Mouse (Mus musculus) olfactory bulb, adult 2 months (tissue): ENCODE results near the gene Exd1. TPM values are rescaled to one million over a fixed set of nuclear protein-coding genes. Genes with fewer than 3 reads are reported as not detected.

Source experiments
- H3K27ac ChIP-seq: fragments of 200-500 bp; 2 replicates; pipeline ENCODE4 v1.5.1; 2012; ENCODE audit warnings: low read depth, low read length; ENCODE audit not compliant: insufficient read depth
- H3K4me1 ChIP-seq: fragments of 200-500 bp; 2 replicates; pipeline ENCODE4 v1.6.1; 2012; ENCODE audit warnings: low read length; ENCODE audit not compliant: control insufficient read depth, insufficient read depth
- H3K4me3 ChIP-seq: fragments of 200-500 bp; 2 replicates; pipeline ENCODE4 v1.5.1; 2012; ENCODE audit warnings: mild to moderate bottlenecking, low read depth, low read length, moderate library complexity; ENCODE audit not compliant: insufficient read depth
- CTCF ChIP-seq: fragments of 200-500 bp; IDR thresholded peaks from 2 replicates; pipeline ENCODE4 v1.5.1; 2012; ENCODE audit warnings: low read depth, mild to moderate bottlenecking, low read length, moderate library complexity; ENCODE audit not compliant: insufficient read depth
- POLR2A ChIP-seq: fragments of 200-500 bp; IDR thresholded peaks from 2 replicates; pipeline ENCODE4 v1.6.1; 2012; ENCODE audit warnings: mild to moderate bottlenecking, low read depth, low read length, moderate library complexity; ENCODE audit not compliant: insufficient read depth
- WGBS: fragments of 180-500 bp; shearing (Covaris S2); methylation state at CpG from one replicate; pipeline ENCODE4 v1.1.7; 2018; 5-methylcytosine and 5-hydroxymethylcytosine counted together
- polyA plus RNA-seq: library from polyadenylated mRNA; stranded (reverse); fragments of >200 nt; gene quantifications from 2 replicates; pipeline ENCODE4 v1.2.4, GENCODE M21; 2012; ENCODE audit warnings: low replicate concordance; ENCODE audit not compliant: missing spikeins, insufficient read depth, insufficient read length

Exd1 gene
- polyA plus RNA-seq, 1 experiment, result not detected

GRCm38 (mm10) chr2:119583439-119583838 lies 36.0 kb upstream of the Exd1 start:
- H3K4me3 ChIP-seq, result no peak overlapping the region
- H3K27ac ChIP-seq, result peak overlapping the region; percentile 91
- no peak for TF ChIP-seq POLR2A
- whole genome bisulfite sequencing, result 28% methylated on average over 2 of the region's 2 CpGs
- peaks cover 8% of the 10 kb centered on the region for H3K4me1 ChIP-seq

GRCm38 (mm10) chr2:119581571-119581970 lies 34.1 kb upstream of the Exd1 start:
- TF ChIP-seq CTCF, result no peak
- TF ChIP-seq POLR2A, result no peak
- Histone ChIP-seq H3K27ac (no peak overlapping the region), H3K4me3 (no peak overlapping the region), H3K4me1 (peaks cover 8% of the 10 kb centered on the region)
- 94% methylated on average over 3 of the region's 3 CpGs for WGBS

GRCm38 (mm10) chr2:119572471-119572870 lies 25.0 kb upstream of the Exd1 start:
- TF ChIP-seq POLR2A (no peak), CTCF (no peak)
- WGBS, result 92% methylated on average over 1 of the region's 1 CpGs
- no peak overlapping the region for H3K4me3 ChIP-seq
- H3K27ac ChIP-seq, result no peak overlapping the region
- no peaks in the 10 kb centered on the region for H3K4me1 ChIP-seq

- Histone ChIP-seq H3K4me1 (no peaks in the 10 kb centered on the region), H3K27ac (no peak overlapping the region), H3K4me3 (no peak overlapping the region)
- TF ChIP-seq CTCF (no peak), POLR2A (no peak)
- 79% methylated on average over 7 of the region's 7 CpGs for WGBS
Measured at GRCm38 (mm10) chr2:119566182-119566855, 18.9 kb upstream of the Exd1 start.

- H3K4me1 ChIP-seq, result no peaks in the 10 kb centered on the region
- no peak overlapping the region for H3K4me3 ChIP-seq
- no peak overlapping the region for H3K27ac ChIP-seq
- TF ChIP-seq POLR2A, result no peak
- WGBS, result 91% methylated on average over 4 of the region's 4 CpGs
Measured at GRCm38 (mm10) chr2:119565284-119565683, 17.9 kb upstream of the Exd1 start.

- no peak for TF ChIP-seq POLR2A
- TF ChIP-seq CTCF, result no peak
Measured at GRCm38 (mm10) chr2:119561794-119562193, 14.4 kb upstream of the Exd1 start.

GRCm38 (mm10) chr2:119558737-119559340 lies 11.4 kb upstream of the Exd1 start:
- no peak for TF ChIP-seq POLR2A
- TF ChIP-seq CTCF, result no peak
- H3K27ac ChIP-seq, result no peak overlapping the region
- no peak overlapping the region for H3K4me3 ChIP-seq
- H3K4me1 ChIP-seq, result peaks cover 6% of the 10 kb centered on the region
- WGBS, result 70% methylated on average over 7 of the region's 7 CpGs

More at GRCm38 (mm10) chr2:119561794-119562193, 14.4 kb upstream of the Exd1 start:
- no peak overlapping the region for H3K4me3 ChIP-seq
- no peak overlapping the region for H3K27ac ChIP-seq
- WGBS, result 87% methylated on average over 3 of the region's 3 CpGs
- H3K4me1 ChIP-seq, result peaks cover 6% of the 10 kb centered on the region

- 87% methylated on average over 3 of the region's 3 CpGs for WGBS
- H3K4me1 ChIP-seq, result peaks cover 6% of the 10 kb centered on the region
- no peak overlapping the region for H3K27ac ChIP-seq
- TF ChIP-seq POLR2A, result no peak
- no peak for TF ChIP-seq CTCF
- no peak overlapping the region for H3K4me3 ChIP-seq
Measured at GRCm38 (mm10) chr2:119558039-119558438, 10.6 kb upstream of the Exd1 start.

GRCm38 (mm10) chr2:119549678-119550077 lies 2.3 kb upstream of the Exd1 start:
- Histone ChIP-seq H3K27ac (no peak overlapping the region), H3K4me3 (no peak overlapping the region)
- TF ChIP-seq POLR2A, result no peak
- TF ChIP-seq CTCF, result no peak

More at GRCm38 (mm10) chr2:119549678-119550077, 2.3 kb upstream of the Exd1 start:
- 0 out of 2 replicates have a peak, but pooled peaks cover 6% of the 10 kb centered on the region for H3K4me1 ChIP-seq
- WGBS, result 86% methylated on average over 2 of the region's 2 CpGs
